Mouse (Mus musculus) liver, embryonic 14 days (tissue): Measurements from ENCODE around the gene Rapgef5. TPM values are rescaled to one million over a fixed set of nuclear protein-coding genes. Genes with fewer than 3 reads are reported as not detected.

Source experiments
- polyA plus RNA-seq: library from polyadenylated mRNA; depleted of rRNA; stranded (reverse); fragments of >200 nt; gene quantifications from 2 replicates; pipeline ENCODE4 v1.2.3, GENCODE M21; 2012; rRNA removed

Gene Rapgef5
- polyA plus RNA-seq, result 1.4 and 1.5 TPM in 2 replicates

DNA sequence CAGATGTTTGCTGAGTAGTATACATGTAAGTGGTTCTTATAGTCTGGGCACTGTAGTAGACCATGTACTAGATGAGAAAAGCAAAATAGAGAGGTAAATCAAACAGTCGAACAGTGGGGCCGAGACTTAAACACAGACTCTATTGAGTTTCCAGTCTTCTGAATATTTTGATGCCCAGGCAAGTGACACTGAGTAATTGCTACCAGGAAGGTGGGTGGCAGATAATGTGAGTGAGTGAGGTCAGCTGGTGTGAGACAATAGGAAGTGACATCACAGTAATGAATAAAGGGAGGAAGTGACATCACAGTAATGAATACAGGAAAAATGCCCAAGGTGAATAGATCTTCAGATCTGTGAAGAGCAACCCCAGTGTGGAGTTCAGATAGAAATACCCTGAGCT, at the start of gene Rapgef5:
Rapgef5 (plus strand) TSS at position 301 of the 400 bp plus-strand sequence.

DNA sequence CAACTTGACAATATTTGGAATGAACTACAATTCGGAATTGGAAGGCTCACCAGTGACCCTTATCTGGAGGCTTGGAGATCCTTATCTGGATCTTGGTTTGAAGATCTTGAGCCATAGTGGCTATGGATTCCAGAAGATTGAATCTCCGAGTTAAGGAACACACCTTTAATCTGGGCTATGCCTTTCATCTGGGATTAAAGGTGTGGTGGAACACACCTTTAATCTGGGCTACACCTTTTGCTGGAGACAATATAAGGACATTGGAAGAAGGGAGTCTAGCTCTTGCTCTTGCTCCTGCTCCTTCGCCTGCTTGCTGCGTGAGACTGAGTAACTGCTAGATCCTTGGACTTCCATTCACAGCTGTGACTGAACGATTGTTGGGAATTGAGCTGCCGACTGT, 287.7 kb downstream of the Rapgef5 start, which contains the start of gene Cdca7l:
Cdca7l (plus strand) TSS at position 301 of the 400 bp plus-strand sequence.

